Mouse (Mus musculus): ENCODE results near the gene Wwox. TPM values are rescaled to one million over a fixed set of nuclear protein-coding genes. Genes with fewer than 3 reads are reported as not detected.

The Wwox gene
- total RNA-seq, 1 experiment = 12.5 TPM

GRCm38 (mm10) chr8:114855833-114856232 is 416.4 kb downstream of the Wwox start:
- Histone ChIP-seq H3K4me1 (ENCODE audit: control insufficient read depth in 2 of 2, insufficient read depth in 2 of 2, low read length in 2 of 2, poor library complexity in 1 of 2) (no peaks in the 10 kb centered on the region), H3K4me3 (ENCODE audit: insufficient read depth in 1 of 2, low read depth in 1 of 2, low read length in 2 of 2, poor library complexity in 1 of 2, severe bottlenecking in 1 of 2) (no peak overlapping the region), H3K9ac (ENCODE audit: insufficient read depth, low read depth, low read length, poor library complexity, severe bottlenecking) (no peak overlapping the region), H3K9me3 (ENCODE audit: control insufficient read depth, insufficient read depth, low read depth, low read length) (no peaks in the 10 kb centered on the region), H3K27ac (ENCODE audit: insufficient read depth, low read depth, low read length, poor library complexity, severe bottlenecking) (no peak overlapping the region), H3K36me3 (ENCODE audit: control insufficient read depth, insufficient read depth, low read length, poor library complexity, severe bottlenecking) (no peaks in the 10 kb centered on the region)
- DNase-seq (ENCODE audit: low read depth, low spot score) = no peak
- in situ Hi-C loops (cut with MboI; ENCODE audit: low sequenced_read_pairs in 2 of 2, unreplicated experiment in 2 of 2) = no loop called here
- TF ChIP-seq ZC3H11A (IDR thresholded peaks at IDR 0.05; ENCODE audit: borderline replicate concordance, low read depth, low read length) (no peak), CHD2 (IDR thresholded peaks at IDR 0.05; ENCODE audit: low read depth, low read length) (no peak), HCFC1 (IDR thresholded peaks at IDR 0.05; ENCODE audit: borderline replicate concordance, insufficient read depth, low read length) (no peak), ZNF384 (IDR thresholded peaks at IDR 0.05; ENCODE audit: low read depth, low read length) (no peak), MAFK (IDR thresholded peaks at IDR 0.05; ENCODE audit: insufficient read depth, low read depth, low read length) (no peak)

- TF ChIP-seq MAFK (IDR thresholded peaks at IDR 0.05; ENCODE audit: insufficient read depth, low read depth, low read length) (no peak), ZC3H11A (IDR thresholded peaks at IDR 0.05; ENCODE audit: borderline replicate concordance, low read depth, low read length) (no peak), CHD2 (IDR thresholded peaks at IDR 0.05; ENCODE audit: low read depth, low read length) (no peak), ZNF384 (IDR thresholded peaks at IDR 0.05; ENCODE audit: low read depth, low read length) (no peak), HCFC1 (IDR thresholded peaks at IDR 0.05; ENCODE audit: borderline replicate concordance, insufficient read depth, low read length) (no peak)
- H3K36me3 ChIP-seq (ENCODE audit: control insufficient read depth, insufficient read depth, low read length, poor library complexity, severe bottlenecking) = no peaks in the 10 kb centered on the region
- in situ Hi-C loops (cut with MboI; ENCODE audit: low sequenced_read_pairs in 2 of 2, unreplicated experiment in 2 of 2) = no loop called here
Measured at GRCm38 (mm10) chr8:114865911-114866310, 426.5 kb downstream of the Wwox start.

GRCm38 (mm10) chr8:114869321-114869720 is 429.9 kb downstream of the Wwox start:
- in situ Hi-C loops (cut with MboI; ENCODE audit: low sequenced_read_pairs in 2 of 2, unreplicated experiment in 2 of 2) = no loop called here
- H3K4me3 ChIP-seq (ENCODE audit: insufficient read depth in 1 of 2, low read depth in 1 of 2, low read length in 2 of 2, poor library complexity in 1 of 2, severe bottlenecking in 1 of 2) = no peak overlapping the region
- no peaks in the 10 kb centered on the region for H3K9me3 ChIP-seq (ENCODE audit: control insufficient read depth, insufficient read depth, low read depth, low read length)
- H3K27ac ChIP-seq (ENCODE audit: insufficient read depth, low read depth, low read length, poor library complexity, severe bottlenecking) = no peak overlapping the region
- TF ChIP-seq ZC3H11A (IDR thresholded peaks at IDR 0.05; ENCODE audit: borderline replicate concordance, low read depth, low read length) = no peak
- no peak for TF ChIP-seq HCFC1 (IDR thresholded peaks at IDR 0.05; ENCODE audit: borderline replicate concordance, insufficient read depth, low read length)
- TF ChIP-seq CHD2 (IDR thresholded peaks at IDR 0.05; ENCODE audit: low read depth, low read length) = no peak
- no peak for TF ChIP-seq ZNF384 (IDR thresholded peaks at IDR 0.05; ENCODE audit: low read depth, low read length)
- no peak for TF ChIP-seq MAFK (IDR thresholded peaks at IDR 0.05; ENCODE audit: insufficient read depth, low read depth, low read length)
- DNase-seq (ENCODE audit: low read depth, low spot score) = no peak
- H3K9ac ChIP-seq (ENCODE audit: insufficient read depth, low read depth, low read length, poor library complexity, severe bottlenecking) = no peak overlapping the region
- H3K4me1 ChIP-seq (ENCODE audit: control insufficient read depth in 2 of 2, insufficient read depth in 2 of 2, low read length in 2 of 2, poor library complexity in 1 of 2) = no peaks in the 10 kb centered on the region
- no peaks in the 10 kb centered on the region for H3K36me3 ChIP-seq (ENCODE audit: control insufficient read depth, insufficient read depth, low read length, poor library complexity, severe bottlenecking)

More at GRCm38 (mm10) chr8:114865911-114866310, 426.5 kb downstream of the Wwox start:
- Histone ChIP-seq H3K4me3 (ENCODE audit: insufficient read depth in 1 of 2, low read depth in 1 of 2, low read length in 2 of 2, poor library complexity in 1 of 2, severe bottlenecking in 1 of 2) (no peak overlapping the region), H3K9me3 (ENCODE audit: control insufficient read depth, insufficient read depth, low read depth, low read length) (no peaks in the 10 kb centered on the region), H3K27ac (ENCODE audit: insufficient read depth, low read depth, low read length, poor library complexity, severe bottlenecking) (no peak overlapping the region), H3K9ac (ENCODE audit: insufficient read depth, low read depth, low read length, poor library complexity, severe bottlenecking) (no peak overlapping the region), H3K4me1 (ENCODE audit: control insufficient read depth in 2 of 2, insufficient read depth in 2 of 2, low read length in 2 of 2, poor library complexity in 1 of 2) (no peaks in the 10 kb centered on the region)
- no peak for DNase-seq (ENCODE audit: low read depth, low spot score)

GRCm38 (mm10) chr8:114870410-114870809 is 431.0 kb downstream of the Wwox start:
- Histone ChIP-seq H3K36me3 (ENCODE audit: control insufficient read depth, insufficient read depth, low read length, poor library complexity, severe bottlenecking) (no peaks in the 10 kb centered on the region), H3K9me3 (ENCODE audit: control insufficient read depth, insufficient read depth, low read depth, low read length) (no peaks in the 10 kb centered on the region), H3K9ac (ENCODE audit: insufficient read depth, low read depth, low read length, poor library complexity, severe bottlenecking) (no peak overlapping the region), H3K27ac (ENCODE audit: insufficient read depth, low read depth, low read length, poor library complexity, severe bottlenecking) (no peak overlapping the region), H3K4me1 (ENCODE audit: control insufficient read depth in 2 of 2, insufficient read depth in 2 of 2, low read length in 2 of 2, poor library complexity in 1 of 2) (no peaks in the 10 kb centered on the region), H3K4me3 (ENCODE audit: insufficient read depth in 1 of 2, low read depth in 1 of 2, low read length in 2 of 2, poor library complexity in 1 of 2, severe bottlenecking in 1 of 2) (no peak overlapping the region)
- DNase-seq (ENCODE audit: low read depth, low spot score) = no peak
- TF ChIP-seq ZC3H11A (IDR thresholded peaks at IDR 0.05; ENCODE audit: borderline replicate concordance, low read depth, low read length) = no peak
- TF ChIP-seq MAFK (IDR thresholded peaks at IDR 0.05; ENCODE audit: insufficient read depth, low read depth, low read length) = no peak
- in situ Hi-C loops (cut with MboI; ENCODE audit: low sequenced_read_pairs in 2 of 2, unreplicated experiment in 2 of 2) = no loop called here

GRCm38 (mm10) chr8:114872491-114872890 is 433.0 kb downstream of the Wwox start:
- Histone ChIP-seq H3K9ac (ENCODE audit: insufficient read depth, low read depth, low read length, poor library complexity, severe bottlenecking) (no peak overlapping the region), H3K4me3 (ENCODE audit: insufficient read depth in 1 of 2, low read depth in 1 of 2, low read length in 2 of 2, poor library complexity in 1 of 2, severe bottlenecking in 1 of 2) (no peak overlapping the region), H3K36me3 (ENCODE audit: control insufficient read depth, insufficient read depth, low read length, poor library complexity, severe bottlenecking) (no peaks in the 10 kb centered on the region), H3K9me3 (ENCODE audit: control insufficient read depth, insufficient read depth, low read depth, low read length) (no peaks in the 10 kb centered on the region), H3K27ac (ENCODE audit: insufficient read depth, low read depth, low read length, poor library complexity, severe bottlenecking) (no peak overlapping the region), H3K4me1 (ENCODE audit: control insufficient read depth in 2 of 2, insufficient read depth in 2 of 2, low read length in 2 of 2, poor library complexity in 1 of 2) (no peaks in the 10 kb centered on the region; a peak in 1 of 4 replicates)
- no peak for DNase-seq (ENCODE audit: low read depth, low spot score)
- TF ChIP-seq ZNF384 (IDR thresholded peaks at IDR 0.05; ENCODE audit: low read depth, low read length) = no peak
- TF ChIP-seq HCFC1 (IDR thresholded peaks at IDR 0.05; ENCODE audit: borderline replicate concordance, insufficient read depth, low read length) = no peak
- no peak for TF ChIP-seq ZC3H11A (IDR thresholded peaks at IDR 0.05; ENCODE audit: borderline replicate concordance, low read depth, low read length)
- no peak for TF ChIP-seq CHD2 (IDR thresholded peaks at IDR 0.05; ENCODE audit: low read depth, low read length)
- no peak for TF ChIP-seq MAFK (IDR thresholded peaks at IDR 0.05; ENCODE audit: insufficient read depth, low read depth, low read length)
- in situ Hi-C loops (cut with MboI; ENCODE audit: low sequenced_read_pairs in 2 of 2, unreplicated experiment in 2 of 2) = no loop called here

Measured in ES-E14 (cell line).